Mouse (Mus musculus) CD8-positive naive resting alpha-beta T cell, adult 2 months (primary cell): ENCODE data around the gene 9830107B12Rik.

ENCODE experiments used
- DNase-seq, 2 experiments: peaks; one replicate each; pipeline ENCODE4 v3.0.0; 2022; ENCODE audit warnings: low read depth in 2 of 2, low spot score in 2 of 2

The 9830107B12Rik gene

GRCm38 (mm10) chr17:48094820-48095680, 51.0 kb downstream of the 9830107B12Rik start:
- no peak for DNase-seq

GRCm38 (mm10) chr17:48093286-48093817, 52.7 kb downstream of the 9830107B12Rik start:
- DNase-seq: no peak

- DNase-seq: no peak
Measured at GRCm38 (mm10) chr17:48090305-48090704, 55.8 kb downstream of the 9830107B12Rik start.

GRCm38 (mm10) chr17:48089446-48089845, 56.6 kb downstream of the 9830107B12Rik start:
- DNase-seq: no peak

- no peak for DNase-seq
Measured at GRCm38 (mm10) chr17:48089019-48089418, 57.0 kb downstream of the 9830107B12Rik start, which contains the start of gene 1700067P10Rik. 1700067P10Rik (plus strand) TSS chr17:48089319.

- no peak for DNase-seq
Measured at GRCm38 (mm10) chr17:48080626-48081025, 65.4 kb downstream of the 9830107B12Rik start.
